Mouse (Mus musculus) spleen, adult 2 months (tissue): ENCODE results near the gene Pts.

ENCODE experiments used
- CTCF ChIP-seq: fragments of 200-500 bp; IDR thresholded peaks from 2 replicates; pipeline ENCODE4 v1.5.1; 2011; ENCODE audit warnings: mild to moderate bottlenecking, inconsistent platforms; ENCODE audit not compliant: insufficient read depth, insufficient read length, insufficient replicate concordance; ENCODE audit errors: extremely low read depth
- POLR2A ChIP-seq: fragments of 200-500 bp; IDR thresholded peaks from 2 replicates; pipeline ENCODE4 v1.6.1; 2011; ENCODE audit warnings: low read depth, low read length, inconsistent platforms

DNA sequence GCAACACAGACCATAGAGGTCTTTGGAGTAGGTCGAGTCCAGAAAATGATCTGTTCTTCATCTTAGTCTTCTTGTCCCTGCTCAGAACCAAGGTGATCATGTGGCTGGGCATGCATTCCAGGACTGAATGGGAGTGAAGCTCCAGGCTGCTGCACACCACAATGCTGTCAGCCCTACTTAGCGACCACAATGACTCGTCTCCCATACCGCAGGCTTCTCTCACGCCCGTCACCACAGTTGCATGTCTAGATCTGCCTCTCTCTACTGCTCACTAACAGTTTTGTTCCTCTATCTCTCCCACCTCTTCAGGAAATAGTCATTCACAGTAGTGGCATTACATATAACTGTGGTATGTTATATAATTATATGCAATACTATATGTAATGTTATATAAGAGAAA, 7.8 kb downstream of the Pts start:
- TF ChIP-seq CTCF, result no peak
- TF ChIP-seq POLR2A, result no peak
